ENCODE assay signal across 8 mouse cellular contexts in genomic region chr10:68464943-68465342, GRCm38 (mm10).
DNase-seq lines count a peak whose midpoint lies in the region; ATAC-seq lines count a peak whose summit lies in the region.

No protein-coding gene starts in this region.

- no peaks in the 10 kb centered on the region for H3K36me3 ChIP-seq in hindbrain, embryonic 11.5 days (ENCODE audit: control insufficient read depth, insufficient read depth, low read length)
- no peaks in the 10 kb centered on the region for H3K36me3 ChIP-seq in hindbrain, embryonic 16.5 days (ENCODE audit: control insufficient read depth, insufficient read depth, low read length)
- H3K36me3 ChIP-seq in embryonic facial prominence, embryonic 14.5 days (ENCODE audit: control insufficient read depth, insufficient read depth, low read length): no peaks in the 10 kb centered on the region
- H3K36me3 ChIP-seq in intestine, embryonic 15.5 days: no peaks in the 10 kb centered on the region
- H3K36me3 ChIP-seq in limb, embryonic 10.5 days: no peaks in the 10 kb centered on the region

- no peak for ATAC-seq in hindbrain, embryonic 11.5 days (ENCODE audit: low FRiP score)
- ATAC-seq in hindbrain, embryonic 16.5 days: no peak
- peak; percentile 70; the same call in 1 of the 2 replicates for ATAC-seq in embryonic facial prominence, embryonic 14.5 days (ENCODE audit: low read depth)
- peak; percentile 55; the same call in 1 of the 2 replicates for ATAC-seq in intestine, embryonic 15.5 days

- no peak overlapping the region for H3K4me3 ChIP-seq in hindbrain, embryonic 11.5 days (ENCODE audit: low read depth, low read length)
- no peak overlapping the region for H3K4me3 ChIP-seq in hindbrain, embryonic 16.5 days (ENCODE audit: low read length)
- no peak overlapping the region for H3K4me3 ChIP-seq in embryonic facial prominence, embryonic 14.5 days (ENCODE audit: low read depth, low read length)
- no peak overlapping the region for H3K4me3 ChIP-seq in intestine, embryonic 15.5 days (replicated peaks)
- H3K4me3 ChIP-seq in limb, embryonic 10.5 days: no peak overlapping the region

- H3K4me1 ChIP-seq in hindbrain, embryonic 11.5 days (replicated peaks; ENCODE audit: control insufficient read depth, insufficient read depth, low read length): no peaks in the 10 kb centered on the region
- H3K4me1 ChIP-seq in hindbrain, embryonic 16.5 days (ENCODE audit: control insufficient read depth, insufficient read depth, low read depth, low read length): no peaks in the 10 kb centered on the region
- peaks cover 11% of the 10 kb centered on the region for H3K4me1 ChIP-seq in embryonic facial prominence, embryonic 14.5 days (ENCODE audit: control insufficient read depth, insufficient read depth, low read length)
- H3K4me1 ChIP-seq in intestine, embryonic 15.5 days (replicated peaks): no peaks in the 10 kb centered on the region
- H3K4me1 ChIP-seq in limb, embryonic 10.5 days: peaks cover 6% of the 10 kb centered on the region; the same call in 1 of the 2 replicates

- H3K27me3 ChIP-seq in hindbrain, embryonic 11.5 days (ENCODE audit: control insufficient read depth, insufficient read depth, low read length): no peaks in the 10 kb centered on the region
- H3K27me3 ChIP-seq in hindbrain, embryonic 16.5 days (replicated peaks; ENCODE audit: control insufficient read depth, insufficient read depth, low read length): no peaks in the 10 kb centered on the region
- H3K27me3 ChIP-seq in embryonic facial prominence, embryonic 14.5 days (replicated peaks; ENCODE audit: control insufficient read depth, insufficient read depth, low read length): no peaks in the 10 kb centered on the region
- no peaks in the 10 kb centered on the region for H3K27me3 ChIP-seq in intestine, embryonic 15.5 days (replicated peaks)
- no peaks in the 10 kb centered on the region for H3K27me3 ChIP-seq in limb, embryonic 10.5 days (ENCODE audit: low read depth, poor library complexity, severe bottlenecking)

- 36% methylated on average over 7 of the region's 7 CpGs for WGBS in hindbrain, embryonic 11.5 days
- WGBS in hindbrain, embryonic 16.5 days: 28% methylated on average over 7 of the region's 7 CpGs
- WGBS in embryonic facial prominence, embryonic 14.5 days: 12% methylated on average over 7 of the region's 7 CpGs
- 22% methylated on average over 7 of the region's 7 CpGs for WGBS in intestine, embryonic 15.5 days
- 39% methylated on average over 7 of the region's 7 CpGs for WGBS in limb, embryonic 10.5 days

- H3K9me3 ChIP-seq in hindbrain, embryonic 11.5 days (ENCODE audit: control insufficient read depth, low read length): no peaks in the 10 kb centered on the region
- no peaks in the 10 kb centered on the region for H3K9me3 ChIP-seq in hindbrain, embryonic 16.5 days (ENCODE audit: control insufficient read depth, low read length)
- H3K9me3 ChIP-seq in embryonic facial prominence, embryonic 14.5 days (ENCODE audit: control insufficient read depth, low read length): no peaks in the 10 kb centered on the region
- H3K9me3 ChIP-seq in intestine, embryonic 15.5 days: no peaks in the 10 kb centered on the region
- no peaks in the 10 kb centered on the region for H3K9me3 ChIP-seq in limb, embryonic 10.5 days (replicated peaks)

- peak; percentile 84 for DNase-seq in hindbrain, embryonic 11.5 days (ENCODE audit: low spot score)
- DNase-seq in adrenal gland, postnatal 10 days: peak; percentile 93
- peak; percentile 92 for DNase-seq in embryonic facial prominence, embryonic 14.5 days (ENCODE audit: low spot score)
- DNase-seq in limb, embryonic 10.5 days (ENCODE audit: low spot score): peak; percentile 80
- peak; percentile 41 for DNase-seq in ovary, postnatal 10 days (ENCODE audit: low spot score)
- peak; percentile 48 for DNase-seq in thymus, postnatal 0 days (ENCODE audit: low spot score)

- H3K27ac ChIP-seq in hindbrain, embryonic 11.5 days (ENCODE audit: low read depth, low read length): no peak overlapping the region
- H3K27ac ChIP-seq in hindbrain, embryonic 16.5 days (ENCODE audit: low read depth, low read length): no peak overlapping the region
- H3K27ac ChIP-seq in embryonic facial prominence, embryonic 14.5 days (replicated peaks; ENCODE audit: low read depth, low read length): 0 out of 2 replicates have a peak overlapping the region, but pooled peaks have one; percentile 34
- no peak overlapping the region for H3K27ac ChIP-seq in intestine, embryonic 15.5 days
- no peak overlapping the region for H3K27ac ChIP-seq in limb, embryonic 10.5 days

- H3K4me2 ChIP-seq in hindbrain, embryonic 11.5 days (replicated peaks; ENCODE audit: low read depth, low read length): no peak overlapping the region
- no peak overlapping the region for H3K4me2 ChIP-seq in hindbrain, embryonic 16.5 days (ENCODE audit: low read length)
- no peak overlapping the region for H3K4me2 ChIP-seq in embryonic facial prominence, embryonic 14.5 days (ENCODE audit: low read depth, low read length)
- H3K4me2 ChIP-seq in intestine, embryonic 15.5 days (replicated peaks): no peak overlapping the region

- no peak overlapping the region for H3K9ac ChIP-seq in hindbrain, embryonic 11.5 days (ENCODE audit: low read depth, low read length)
- no peak overlapping the region for H3K9ac ChIP-seq in hindbrain, embryonic 16.5 days (ENCODE audit: low read depth, low read length)
- H3K9ac ChIP-seq in embryonic facial prominence, embryonic 14.5 days (ENCODE audit: low read depth, low read length): no peak overlapping the region
- H3K9ac ChIP-seq in intestine, embryonic 15.5 days: no peak overlapping the region

Comparison
In these comparisons a context has a peak if more than half of its experiments do, and no peak if none do; other contexts are left out.
1. ATAC-seq: peak in embryonic facial prominence, embryonic 14.5 days (single experiment) and intestine, embryonic 15.5 days (single experiment); none in hindbrain, embryonic 11.5 days (single experiment) and hindbrain, embryonic 16.5 days (single experiment).
2. DNase-seq: peak in every context shown above with its lines; median percentile 93 in adrenal gland, postnatal 10 days; 92 in embryonic facial prominence, embryonic 14.5 days; 84 in hindbrain, embryonic 11.5 days; 80 in limb, embryonic 10.5 days; 48 in thymus, postnatal 0 days; 41 in ovary, postnatal 10 days.